Mouse (Mus musculus) heart, embryonic 16.5 days (tissue): ENCODE data around the gene Celsr1. TPM values are rescaled to one million over a fixed set of nuclear protein-coding genes. Genes with fewer than 3 reads are reported as not detected.

Experiments used
- ATAC-seq: fragments of 200-750 bp; cut with Nextera tagmentation; replicated peaks from 2 replicates; pipeline ENCODE4 v1.8.0; 2017; ENCODE audit warnings: moderate number of reproducible peaks; ENCODE audit not compliant: insufficient read depth, low FRiP score; ENCODE audit errors: extremely low read depth
- H3K27ac ChIP-seq: fragments of 300-500 bp; sonication (generic); 2 replicates; pipeline ENCODE4 v1.5.1; 2014; ENCODE audit warnings: mild to moderate bottlenecking, low read length, control low read depth, moderate library complexity
- H3K27me3 ChIP-seq: fragments of 300-500 bp; sonication (generic); 2 replicates; pipeline ENCODE4 v1.6.1; 2014; ENCODE audit warnings: low read length, mixed read lengths; ENCODE audit not compliant: control insufficient read depth, insufficient read depth
- H3K36me3 ChIP-seq: fragments of 300-500 bp; sonication (generic); 2 replicates; pipeline ENCODE4 v1.6.1; 2014; ENCODE audit not compliant: control insufficient read depth, insufficient read depth
- H3K4me1 ChIP-seq: fragments of 300-500 bp; sonication (generic); 2 replicates; pipeline ENCODE4 v1.6.1; 2014; ENCODE audit warnings: low read length, mixed read lengths; ENCODE audit not compliant: control insufficient read depth, insufficient read depth
- H3K4me2 ChIP-seq: fragments of 300-500 bp; sonication (generic); 2 replicates; pipeline ENCODE4 v1.6.1; 2014; ENCODE audit warnings: low read depth, mild to moderate bottlenecking, control low read depth, low read length
- H3K4me3 ChIP-seq: fragments of 300-500 bp; sonication (generic); 2 replicates; pipeline ENCODE4 v1.5.1; 2014; ENCODE audit warnings: mild to moderate bottlenecking, control low read depth, low read length
- H3K9ac ChIP-seq: fragments of 300-500 bp; sonication (generic); 2 replicates; pipeline ENCODE4 v1.6.1; 2014; ENCODE audit warnings: low read length, control low read depth
- H3K9me3 ChIP-seq: fragments of 300-500 bp; sonication (generic); replicated peaks from 2 replicates; pipeline ENCODE4 v1.6.1; 2016; ENCODE audit warnings: low read length; ENCODE audit not compliant: control insufficient read depth
- WGBS: fragments of 180-500 bp; shearing (Covaris S2); extraction: QIAGEN DNeasy Blood & Tissue Kit; methylation state at CpG from one replicate; pipeline ENCODE4 v1.1.7; 2014; 5-methylcytosine and 5-hydroxymethylcytosine counted together
- polyA plus RNA-seq: library from polyadenylated mRNA; unstranded; fragments of >200 nt; fragmentation: Nextera tagmentation; extraction: Ambion mirVana; gene quantifications from 2 replicates; pipeline ENCODE4 v1.2.1, GENCODE M21; 2015

Celsr1 gene
- 1.7 TPM in 2 replicates for polyA plus RNA-seq

GRCm38 (mm10) chr15:86033191-86033841 lies at the start of gene Celsr1:
Gene Celsr1 (minus strand): TSS chr15:86033777.
- under 1% methylated on average over 67 of the region's 80 CpGs for WGBS
- H3K4me2 ChIP-seq = peak within 1 kb of the TSS; percentile 90
- H3K27me3 ChIP-seq = peaks cover 5% of the 10 kb centered on the region
- H3K36me3 ChIP-seq = peaks cover 16% of the 10 kb centered on the region
- H3K4me3 ChIP-seq = peak within 1 kb of the TSS; percentile 73
- peaks cover 17% of the 10 kb centered on the region for H3K4me1 ChIP-seq
- peak within 1 kb of the TSS; percentile 78 for H3K9ac ChIP-seq
- H3K9me3 ChIP-seq = peaks cover 6% of the 10 kb centered on the region; the same call in 1 of the 2 replicates
- peak; percentile 33 for ATAC-seq
- peak within 1 kb of the TSS; percentile 64 for H3K27ac ChIP-seq

- H3K27ac ChIP-seq = peak overlapping the region; percentile 82
- H3K36me3 ChIP-seq = no peaks in the 10 kb centered on the region
- 16% methylated on average over 6 of the region's 6 CpGs for WGBS
- H3K4me2 ChIP-seq = peak overlapping the region; percentile 31
- ATAC-seq = peak; percentile 19; the same call in 1 of the 2 replicates
- no peak overlapping the region for H3K4me3 ChIP-seq
- H3K9me3 ChIP-seq = no peaks in the 10 kb centered on the region
- peak overlapping the region; percentile 43 for H3K9ac ChIP-seq
- peaks cover 90% of the 10 kb centered on the region for H3K4me1 ChIP-seq
- H3K27me3 ChIP-seq = no peaks in the 10 kb centered on the region
Measured at GRCm38 (mm10) chr15:86083261-86083741, 49.7 kb upstream of the Celsr1 start.

- Histone ChIP-seq H3K4me3 (no peak overlapping the region), H3K36me3 (no peaks in the 10 kb centered on the region), H3K9me3 (no peaks in the 10 kb centered on the region), H3K4me2 (peak overlapping the region; percentile 31), H3K27me3 (no peaks in the 10 kb centered on the region), H3K4me1 (peaks cover 89% of the 10 kb centered on the region), H3K9ac (peak overlapping the region; percentile 43; the same call in 1 of the 2 replicates), H3K27ac (peak overlapping the region; percentile 82)
- 55% methylated on average over 11 of the region's 11 CpGs for WGBS
- no peak for ATAC-seq
Measured at GRCm38 (mm10) chr15:86082551-86082961, 49.0 kb upstream of the Celsr1 start.

- 67% methylated on average over 12 of the region's 12 CpGs for WGBS
- H3K27me3 ChIP-seq = no peaks in the 10 kb centered on the region
- H3K27ac ChIP-seq = no peak overlapping the region
- no peak overlapping the region for H3K9ac ChIP-seq
- no peak for ATAC-seq
- peaks cover 83% of the 10 kb centered on the region for H3K4me1 ChIP-seq
- no peak overlapping the region for H3K4me2 ChIP-seq
- no peaks in the 10 kb centered on the region for H3K36me3 ChIP-seq
- no peaks in the 10 kb centered on the region for H3K9me3 ChIP-seq
- H3K4me3 ChIP-seq = no peak overlapping the region
Measured at GRCm38 (mm10) chr15:86081654-86082053, 48.1 kb upstream of the Celsr1 start.

GRCm38 (mm10) chr15:86080408-86080807 lies 46.8 kb upstream of the Celsr1 start:
- Histone ChIP-seq H3K36me3 (no peaks in the 10 kb centered on the region), H3K4me3 (no peak overlapping the region), H3K4me1 (peaks cover 76% of the 10 kb centered on the region), H3K4me2 (no peak overlapping the region), H3K9ac (no peak overlapping the region), H3K9me3 (no peaks in the 10 kb centered on the region), H3K27me3 (no peaks in the 10 kb centered on the region), H3K27ac (no peak overlapping the region)
- ATAC-seq = no peak
- WGBS = 92% methylated on average over 1 of the region's 1 CpGs

GRCm38 (mm10) chr15:86079876-86080275 lies 46.3 kb upstream of the Celsr1 start:
- H3K27me3 ChIP-seq = no peaks in the 10 kb centered on the region
- no peak overlapping the region for H3K4me2 ChIP-seq
- no peaks in the 10 kb centered on the region for H3K9me3 ChIP-seq
- H3K36me3 ChIP-seq = no peaks in the 10 kb centered on the region
- no peak for ATAC-seq
- H3K4me3 ChIP-seq = no peak overlapping the region
- peak overlapping the region; percentile 52; the same call in 1 of the 2 replicates for H3K27ac ChIP-seq
- H3K9ac ChIP-seq = no peak overlapping the region
- WGBS = 69% methylated on average over 4 of the region's 4 CpGs
- peaks cover 72% of the 10 kb centered on the region for H3K4me1 ChIP-seq

GRCm38 (mm10) chr15:86079467-86079866 lies 45.9 kb upstream of the Celsr1 start:
- no peak overlapping the region for H3K9ac ChIP-seq

GRCm38 (mm10) chr15:86078481-86079216 lies 45.1 kb upstream of the Celsr1 start:
- Histone ChIP-seq H3K36me3 (no peaks in the 10 kb centered on the region), H3K27ac (peak overlapping the region; percentile 52), H3K27me3 (no peaks in the 10 kb centered on the region), H3K9me3 (no peaks in the 10 kb centered on the region), H3K4me3 (no peak overlapping the region), H3K4me2 (no peak overlapping the region), H3K4me1 (peaks cover 62% of the 10 kb centered on the region), H3K9ac (0 out of 2 replicates have a peak overlapping the region, but pooled peaks have one; percentile 14)
- no peak for ATAC-seq
- WGBS = 58% methylated on average over 18 of the region's 18 CpGs

More at GRCm38 (mm10) chr15:86079467-86079866, 45.9 kb upstream of the Celsr1 start:
- H3K4me2 ChIP-seq = no peak overlapping the region
- no peaks in the 10 kb centered on the region for H3K36me3 ChIP-seq
- no peaks in the 10 kb centered on the region for H3K9me3 ChIP-seq
- no peaks in the 10 kb centered on the region for H3K27me3 ChIP-seq
- H3K27ac ChIP-seq = peak overlapping the region; percentile 52
- 49% methylated on average over 5 of the region's 5 CpGs for WGBS
- H3K4me3 ChIP-seq = no peak overlapping the region
- no peak for ATAC-seq
- peaks cover 68% of the 10 kb centered on the region for H3K4me1 ChIP-seq

GRCm38 (mm10) chr15:86077934-86078333 lies 44.4 kb upstream of the Celsr1 start:
- Histone ChIP-seq H3K4me2 (no peak overlapping the region), H3K9ac (0 out of 2 replicates have a peak overlapping the region, but pooled peaks have one; percentile 14)

More at GRCm38 (mm10) chr15:86077934-86078333, 44.4 kb upstream of the Celsr1 start:
- no peak for ATAC-seq
- H3K36me3 ChIP-seq = no peaks in the 10 kb centered on the region
- H3K4me1 ChIP-seq = peaks cover 61% of the 10 kb centered on the region
- WGBS = 37% methylated on average over 5 of the region's 5 CpGs
- no peaks in the 10 kb centered on the region for H3K9me3 ChIP-seq
- H3K27me3 ChIP-seq = no peaks in the 10 kb centered on the region
- H3K4me3 ChIP-seq = no peak overlapping the region
- no peak overlapping the region for H3K27ac ChIP-seq
